Mouse (Mus musculus) erythroblast, embryonic 14.5 days (primary cell): ENCODE measurements at regions not wholly inside any gene's neighbourhood (a gene's known extent, or its start where the extent isn't known, plus 50 kb on each side); places are given as distances from the start of the nearest gene placed in this dataset.

Source experiments
- H3K27me3 ChIP-seq: 2 replicates; pipeline ENCODE4 v1.6.1; 2012; ENCODE audit warnings: inconsistent platforms; ENCODE audit not compliant: control insufficient read depth
- H3K36me3 ChIP-seq: 2 replicates; pipeline ENCODE4 v1.6.1; 2012; ENCODE audit warnings: mild to moderate bottlenecking, inconsistent platforms; ENCODE audit not compliant: control insufficient read depth
- H3K4me1 ChIP-seq: 2 replicates; pipeline ENCODE4 v1.6.1; 2012; ENCODE audit warnings: inconsistent platforms; ENCODE audit not compliant: control insufficient read depth
- H3K4me3 ChIP-seq: replicated peaks from 2 replicates; pipeline ENCODE3; 2012; ENCODE audit warnings: moderate library complexity, mild to moderate bottlenecking, inconsistent platforms
- H3K9me3 ChIP-seq: 2 replicates; pipeline ENCODE4 v1.6.1; 2012; ENCODE audit warnings: low read length, inconsistent platforms, mixed read lengths; ENCODE audit not compliant: control insufficient read depth
- GATA1 ChIP-seq: IDR thresholded peaks from 2 replicates; pipeline ENCODE4 v1.6.1; 2012; ENCODE audit warnings: low read length, inconsistent platforms, mixed read lengths
- TAL1 ChIP-seq: IDR thresholded peaks from 3 replicates; pipeline ENCODE4 v1.6.1; 2012; ENCODE audit warnings: low read length, inconsistent platforms, mixed read lengths

GRCm38 (mm10) chr1:34677832-34678733, 98.6 kb downstream of the Amer3 start:
- no peaks in the 10 kb centered on the region for H3K9me3 ChIP-seq
- TF ChIP-seq TAL1 (no peak), GATA1 (no peak)
- H3K36me3 ChIP-seq: no peaks in the 10 kb centered on the region
- no peak overlapping the region for H3K4me3 ChIP-seq
- peaks cover 24% of the 10 kb centered on the region for H3K27me3 ChIP-seq
- no peaks in the 10 kb centered on the region for H3K4me1 ChIP-seq

- Histone ChIP-seq H3K27me3 (peaks cover 24% of the 10 kb centered on the region), H3K4me1 (no peaks in the 10 kb centered on the region), H3K4me3 (no peak overlapping the region), H3K36me3 (no peaks in the 10 kb centered on the region), H3K9me3 (no peaks in the 10 kb centered on the region)
- no peak for TF ChIP-seq GATA1
- TF ChIP-seq TAL1: no peak
Measured at GRCm38 (mm10) chr1:34678734-34679068, 99.2 kb downstream of the Amer3 start.

- H3K9me3 ChIP-seq: no peaks in the 10 kb centered on the region; the same call in 1 of the 2 replicates
- H3K4me3 ChIP-seq: no peak overlapping the region
- no peaks in the 10 kb centered on the region for H3K4me1 ChIP-seq
- no peaks in the 10 kb centered on the region for H3K36me3 ChIP-seq
- no peaks in the 10 kb centered on the region for H3K27me3 ChIP-seq
- TF ChIP-seq GATA1 (no peak), TAL1 (no peak)
Measured at GRCm38 (mm10) chr1:34686539-34686938, 107.1 kb downstream of the Amer3 start.

GRCm38 (mm10) chr1:34696533-34696932, 117.1 kb downstream of the Amer3 start:
- Histone ChIP-seq H3K4me3 (no peak overlapping the region), H3K9me3 (no peaks in the 10 kb centered on the region), H3K4me1 (peaks cover 3% of the 10 kb centered on the region), H3K36me3 (no peaks in the 10 kb centered on the region), H3K27me3 (no peaks in the 10 kb centered on the region)
- TF ChIP-seq TAL1 (no peak), GATA1 (no peak)

GRCm38 (mm10) chr1:34700237-34701030, 121.0 kb downstream of the Amer3 start:
- Histone ChIP-seq H3K4me1 (peaks cover 3% of the 10 kb centered on the region), H3K36me3 (no peaks in the 10 kb centered on the region), H3K4me3 (no peak overlapping the region), H3K27me3 (no peaks in the 10 kb centered on the region), H3K9me3 (no peaks in the 10 kb centered on the region)
- no peak for TF ChIP-seq TAL1
- TF ChIP-seq GATA1: no peak

- H3K4me1 ChIP-seq: peaks cover 3% of the 10 kb centered on the region
- H3K9me3 ChIP-seq: no peaks in the 10 kb centered on the region
- no peaks in the 10 kb centered on the region for H3K27me3 ChIP-seq
- TF ChIP-seq TAL1 (no peak), GATA1 (no peak)
- no peaks in the 10 kb centered on the region for H3K36me3 ChIP-seq
- no peak overlapping the region for H3K4me3 ChIP-seq
Measured at GRCm38 (mm10) chr1:34701436-34701835, 122.0 kb downstream of the Amer3 start.

GRCm38 (mm10) chr1:34709089-34709488, 129.6 kb downstream of the Amer3 start:
- no peaks in the 10 kb centered on the region for H3K9me3 ChIP-seq
- H3K36me3 ChIP-seq: no peaks in the 10 kb centered on the region
- TF ChIP-seq TAL1 (no peak), GATA1 (no peak)

GRCm38 (mm10) chr1:34722674-34723073, 120.2 kb downstream of the Fam168b start:
- Histone ChIP-seq H3K27me3 (no peaks in the 10 kb centered on the region), H3K9me3 (no peaks in the 10 kb centered on the region), H3K4me3 (no peak overlapping the region), H3K4me1 (no peaks in the 10 kb centered on the region), H3K36me3 (no peaks in the 10 kb centered on the region)
- no peak for TF ChIP-seq TAL1
- no peak for TF ChIP-seq GATA1

More at GRCm38 (mm10) chr1:34709089-34709488, 129.6 kb downstream of the Amer3 start:
- Histone ChIP-seq H3K4me1 (no peaks in the 10 kb centered on the region), H3K27me3 (no peaks in the 10 kb centered on the region), H3K4me3 (no peak overlapping the region)

- H3K4me3 ChIP-seq: no peak overlapping the region
- H3K9me3 ChIP-seq: no peaks in the 10 kb centered on the region
- H3K4me1 ChIP-seq: no peaks in the 10 kb centered on the region
- no peaks in the 10 kb centered on the region for H3K27me3 ChIP-seq
- TF ChIP-seq TAL1 (no peak), GATA1 (no peak)
- H3K36me3 ChIP-seq: no peaks in the 10 kb centered on the region
Measured at GRCm38 (mm10) chr1:34732156-34732555, 110.7 kb downstream of the Fam168b start.
